Mouse (Mus musculus) left cerebral cortex, adult 18-20 months (tissue): Measurements from ENCODE around the gene Ly6g. TPM values are rescaled to one million over a fixed set of nuclear protein-coding genes. Genes with fewer than 3 reads are reported as not detected.
"Not testable (repeated sequence)": the region's sequence is repeated elsewhere in the genome, so short reads cannot be mapped to it uniquely, and the experiment has no call there.

ENCODE experiments used
- DNase-seq, 2 experiments: peaks; one replicate each; pipeline ENCODE4 v3.0.0; 2021 to 2022; ENCODE audit warnings: low spot score in 2 of 2, mixed read lengths in 1 of 2
- long read RNA-seq, 2 experiments: library from polyadenylated mRNA; stranded (forward); transcript quantifications; one replicate each; pipeline ENCODE4 v2.0.0; 2021
- total RNA-seq, 2 experiments: library from RNA; stranded (reverse); gene quantifications; 2 replicates each; pipeline ENCODE4 v1.2.3; 2021

Gene Ly6g
- total RNA-seq: not detected
- long read RNA-seq, experiment 1: 0 reads
- long read RNA-seq, experiment 2: 0 reads

DNA sequence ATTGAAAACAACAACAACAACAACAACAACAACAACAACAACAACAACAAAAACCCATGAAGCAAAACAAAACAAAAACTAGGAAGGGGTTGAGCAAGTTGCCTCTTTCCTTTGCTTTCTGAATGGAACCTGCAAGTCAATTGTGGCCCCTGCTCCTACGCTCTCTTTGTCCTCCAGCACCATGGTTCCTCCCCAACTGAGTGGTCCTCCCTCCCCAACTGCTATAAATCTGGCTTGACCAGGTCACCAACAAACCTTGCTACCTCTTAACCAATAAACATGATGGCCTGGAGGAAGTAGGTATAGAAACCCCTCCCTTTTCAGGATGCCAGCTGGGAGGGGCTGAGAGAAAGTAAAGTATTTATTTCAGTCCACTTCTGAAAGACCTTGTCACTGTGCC, at the start of gene Ly6g:
Gene Ly6g (plus strand): TSS at position 301 of the 400 bp plus-strand sequence.
- DNase-seq: no peak

- DNase-seq: not testable (repeated sequence)
Observed at GRCm38 (mm10) chr15:75110424-75110823, 44.6 kb upstream of the Ly6g start.

GRCm38 (mm10) chr15:75111861-75112630, 43.0 kb upstream of the Ly6g start, which contains the start of gene Ly6c2:
Ly6c2 (minus strand) TSS chr15:75111970.
- not testable (repeated sequence) for DNase-seq

- no peak for DNase-seq
Observed at GRCm38 (mm10) chr15:75116525-75116924, 38.5 kb upstream of the Ly6g start.

DNA sequence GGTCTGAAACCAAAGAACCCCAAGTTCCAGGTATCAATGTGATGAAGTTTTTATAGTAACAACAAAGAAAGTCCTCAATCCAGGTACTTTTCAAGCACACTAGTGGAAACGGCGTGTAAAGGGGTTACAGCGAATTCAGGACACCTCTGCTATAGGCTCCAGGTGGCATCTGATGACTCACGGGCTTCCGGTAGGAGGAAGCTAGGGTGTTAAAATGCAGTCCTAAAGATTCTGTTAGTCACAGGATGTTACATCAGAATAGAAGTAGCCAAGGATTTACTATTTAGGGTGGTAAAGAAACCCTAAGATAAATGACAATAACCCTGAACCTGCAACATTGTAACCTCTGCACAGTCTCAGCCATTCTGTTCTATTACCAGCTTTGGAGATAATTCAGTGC, 37.6 kb upstream of the Ly6g start:
- not testable (repeated sequence) for DNase-seq

DNA sequence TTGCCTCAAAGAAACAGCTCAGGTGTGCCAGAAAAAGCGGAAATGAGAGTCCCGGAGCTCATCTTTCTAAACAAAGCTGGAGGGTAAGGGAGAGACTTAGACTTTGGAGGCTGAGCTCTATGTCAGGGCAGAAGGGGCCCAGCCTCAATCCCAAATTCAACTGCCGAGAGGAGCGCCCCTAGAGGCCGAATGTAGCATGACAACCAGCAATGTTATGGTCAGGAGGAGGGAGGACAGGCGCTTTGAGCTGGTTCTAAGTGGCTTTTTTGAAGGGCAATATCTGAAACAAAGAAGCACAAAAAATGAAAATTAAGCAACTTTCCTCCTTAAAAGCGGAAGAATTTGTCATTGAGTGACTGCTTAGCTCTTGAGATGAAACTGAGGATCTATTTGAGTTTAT, 36.3 kb upstream of the Ly6g start:
- DNase-seq: peak; percentile 9 to 22

GRCm38 (mm10) chr15:75120066-75120465, 35.0 kb upstream of the Ly6g start:
- DNase-seq: no peak

DNA sequence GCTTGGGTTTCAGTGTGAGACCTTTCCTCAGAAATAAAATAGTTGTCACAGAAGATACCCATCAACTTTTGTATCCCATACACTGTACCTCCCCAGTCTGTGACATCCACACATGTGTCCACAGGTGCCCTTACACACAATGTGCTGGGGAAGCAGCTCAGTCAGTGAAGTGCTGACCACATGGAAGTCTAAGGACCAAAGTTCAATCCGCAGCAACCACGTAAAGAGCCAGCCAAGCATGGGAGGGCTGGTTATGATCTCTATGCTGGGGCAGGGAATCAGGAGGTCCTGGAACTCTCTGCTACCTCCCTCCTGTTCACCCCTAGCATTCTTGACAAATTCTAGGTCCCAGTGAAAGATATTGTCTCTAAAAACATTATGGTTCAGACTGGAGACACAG, 22.7 kb upstream of the Ly6g start:
- not testable (repeated sequence) for DNase-seq

DNA sequence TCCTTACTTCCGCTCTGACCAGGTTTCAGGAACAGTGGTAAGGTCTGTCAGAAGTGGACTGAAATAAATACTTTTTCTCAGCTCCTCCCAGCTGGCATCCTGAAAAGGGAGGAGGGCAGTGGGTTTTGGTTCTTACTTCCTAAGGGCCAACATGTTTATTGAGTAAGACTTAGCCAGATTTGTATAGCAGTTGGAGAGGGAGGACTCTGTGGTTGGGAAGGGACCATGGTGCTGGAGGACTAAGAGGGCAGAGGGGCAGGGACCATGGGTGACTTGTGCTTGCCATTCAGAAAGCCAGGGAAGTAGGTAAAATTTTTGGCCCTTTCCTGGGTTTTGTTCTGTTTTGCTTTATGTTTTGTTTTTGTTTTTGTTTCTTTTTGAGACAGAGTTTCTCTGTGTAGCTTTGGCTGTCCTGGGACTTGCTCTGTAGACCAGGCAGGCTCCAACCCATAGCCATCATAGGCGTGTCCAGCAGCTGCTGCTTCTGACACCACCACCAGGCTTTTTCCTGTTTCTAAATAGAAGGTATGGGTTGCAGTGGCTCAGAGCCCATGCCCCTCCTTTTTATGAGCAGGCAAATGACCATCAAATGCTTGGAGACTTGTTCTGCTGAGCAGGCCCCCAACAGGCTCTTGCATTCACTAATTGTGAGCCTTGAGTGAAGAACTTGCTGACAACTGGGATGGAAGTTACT, 19.8 kb upstream of the Ly6g start:
- not testable (repeated sequence) for DNase-seq

- DNase-seq: not testable (repeated sequence)
Observed at GRCm38 (mm10) chr15:75137739-75138138, 17.3 kb upstream of the Ly6g start.

DNA sequence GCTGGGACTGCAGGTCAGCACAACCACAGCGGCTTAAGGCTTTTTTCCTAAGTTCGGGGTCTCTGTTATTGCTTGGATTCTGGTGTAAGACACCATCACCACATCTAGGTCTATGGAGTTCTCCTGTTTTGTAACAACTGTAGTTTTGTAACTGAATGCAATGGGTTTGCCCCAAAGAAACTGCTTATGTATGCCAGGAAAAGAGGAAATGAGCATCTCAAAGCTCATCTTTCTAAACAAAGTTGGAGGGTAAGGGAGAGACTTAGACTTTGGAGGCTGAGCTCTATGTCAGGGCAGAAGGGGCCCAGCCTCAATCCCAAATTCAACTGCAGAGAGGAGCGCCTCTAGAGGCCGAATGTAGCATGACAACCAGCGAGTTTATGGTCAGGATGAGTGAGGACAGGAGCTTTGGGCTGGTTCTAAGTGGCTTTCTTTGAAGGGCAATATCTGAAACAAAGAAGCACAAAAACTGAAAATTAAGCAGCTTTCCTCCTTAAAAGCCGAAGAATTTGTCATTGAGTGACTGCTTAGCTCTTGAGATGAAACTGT, 13.2 kb upstream of the Ly6g start:
- peak; percentile 2 for DNase-seq

- DNase-seq: no peak
Observed at GRCm38 (mm10) chr15:75143735-75144134, 11.3 kb upstream of the Ly6g start.

DNA sequence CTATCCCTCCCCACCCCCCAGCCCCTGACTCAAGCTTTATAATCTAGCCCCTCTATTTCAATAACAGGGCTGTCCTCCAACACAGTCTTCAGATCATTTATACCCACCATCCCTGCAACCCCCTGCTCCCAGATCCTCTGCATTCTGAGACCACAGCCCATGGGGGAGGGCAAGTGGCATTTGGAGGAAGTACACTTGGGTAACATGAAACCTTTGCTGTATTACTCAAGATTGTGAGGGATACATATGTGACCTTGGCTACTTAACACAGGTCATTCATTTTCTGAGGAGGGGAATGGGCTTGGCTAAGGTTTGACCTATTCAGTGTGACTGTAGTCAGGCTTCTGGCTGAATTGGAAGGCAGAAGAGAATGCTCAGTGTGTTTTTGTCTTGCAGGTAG, 2.0 kb upstream of the Ly6g start:
- DNase-seq: no peak

GRCm38 (mm10) chr15:75157646-75158045, 2.6 kb downstream of the Ly6g start:
- no peak for DNase-seq

DNA sequence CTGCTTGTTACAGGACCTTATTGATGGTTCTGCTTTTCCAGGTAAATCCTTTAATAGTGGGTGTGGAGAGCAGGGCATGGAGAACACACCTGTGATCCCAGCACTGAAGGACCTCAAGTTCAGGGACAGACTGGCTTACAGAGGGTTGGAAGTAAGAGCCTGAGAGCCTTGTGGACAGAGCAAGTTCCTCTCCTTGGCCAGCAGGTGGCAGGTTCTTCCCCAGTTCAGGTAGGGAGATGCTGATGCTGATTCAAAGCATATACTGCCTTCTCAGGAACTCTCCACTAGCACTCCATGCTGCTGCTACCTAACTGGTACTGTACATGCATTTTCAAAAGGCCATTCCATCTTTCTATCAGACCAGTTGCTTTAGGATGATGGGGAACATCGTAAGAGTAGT, 20.5 kb downstream of the Ly6g start:
- peak; percentile 31 to 52 for DNase-seq

- no peak for DNase-seq
Observed at GRCm38 (mm10) chr15:75186291-75186690, 31.3 kb downstream of the Ly6g start.

DNA sequence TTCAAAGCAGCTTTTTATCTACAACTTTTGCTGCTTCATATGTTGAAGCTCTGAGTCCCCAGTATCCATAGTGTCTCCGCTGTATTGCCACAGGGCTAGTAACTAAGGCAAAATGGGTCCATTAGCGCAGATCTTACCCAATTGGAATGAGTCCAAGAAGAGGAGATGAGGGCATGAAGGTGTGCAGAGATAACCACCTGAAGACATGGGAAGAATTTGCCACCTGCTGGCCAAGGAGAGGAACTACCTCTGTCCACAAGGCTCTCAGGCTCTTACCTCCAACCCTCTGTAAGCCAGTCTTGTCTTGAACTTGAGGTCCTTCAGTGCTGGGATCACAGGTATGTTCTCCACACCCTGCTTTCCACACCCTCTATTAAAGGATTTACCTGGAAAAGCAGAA, 34.1 kb downstream of the Ly6g start:
- DNase-seq: peak in 1 of 2 experiments; percentile 3

DNA sequence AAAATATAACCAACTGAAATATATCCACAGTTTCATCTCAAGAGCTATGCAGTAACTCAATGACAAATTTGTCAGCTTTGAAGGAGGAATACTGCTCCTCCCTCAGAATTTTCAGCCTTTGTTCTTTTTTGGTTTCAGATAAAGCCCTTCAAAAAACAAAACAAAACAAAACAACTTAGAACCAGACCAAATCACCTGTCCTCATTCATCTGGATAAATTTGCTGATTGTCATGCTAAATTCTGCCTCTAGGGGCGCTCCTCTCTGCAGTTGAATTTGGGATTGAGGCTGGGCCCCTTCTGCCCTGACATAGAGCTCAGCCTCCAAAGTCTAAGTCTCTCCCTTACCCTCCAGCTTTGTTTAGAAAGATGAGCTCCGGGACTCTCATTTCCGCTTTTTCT, 35.5 kb downstream of the Ly6g start:
- DNase-seq: peak in 1 of 2 experiments; percentile 2
